ENCODE assay signal across 13 mouse cellular contexts in genomic region chr3:90102239-90102638, GRCm38 (mm10).
"Had no signal": no experiment of that assay in that cellular context is flagged by ENCODE, and none has a peak within 500 bp of the region (broad histone marks: within the 10 kb centered on the region; RNA-seq: fewer than 3 reads in every experiment).

No protein-coding gene starts in this region.

- ATAC-seq: midbrain, embryonic 13.5 days had no signal

- H3K4me2 ChIP-seq: liver, embryonic 11.5 days; liver, embryonic 15.5 days; lung, embryonic 15.5 days; midbrain, embryonic 13.5 days; stomach, embryonic 15.5 days had no signal

- H3K27me3 ChIP-seq: liver, embryonic 15.5 days; lung, embryonic 15.5 days; midbrain, embryonic 13.5 days; stomach, embryonic 15.5 days had no signal

- DNase-seq: kidney, adult 9 months; kidney, postnatal 10 days; kidney, postnatal 4 days; retina, postnatal 1 day; right cerebral cortex, postnatal 4 days; thymus, postnatal 36 days had no signal

- H3K9ac ChIP-seq: liver, embryonic 15.5 days; lung, embryonic 15.5 days; midbrain, embryonic 13.5 days; stomach, embryonic 15.5 days had no signal

- H3K4me3 ChIP-seq: layer of hippocampus, adult 2 months; limb, embryonic 10.5 days; liver, embryonic 15.5 days; lung, embryonic 15.5 days; midbrain, embryonic 13.5 days; stomach, embryonic 15.5 days had no signal

- H3K27ac ChIP-seq: layer of hippocampus, adult 2 months; limb, embryonic 10.5 days; liver, embryonic 15.5 days; lung, embryonic 15.5 days; midbrain, embryonic 13.5 days; stomach, embryonic 15.5 days had no signal

- H3K9me3 ChIP-seq: limb, embryonic 10.5 days; liver, embryonic 15.5 days; lung, embryonic 15.5 days; midbrain, embryonic 13.5 days; stomach, embryonic 15.5 days had no signal

- H3K4me1 ChIP-seq: limb, embryonic 10.5 days; liver, embryonic 15.5 days; lung, embryonic 15.5 days; midbrain, embryonic 13.5 days; stomach, embryonic 15.5 days had no signal
